Mouse (Mus musculus) forebrain, embryonic 14.5 days (tissue): ENCODE measurements at regions not wholly inside any gene's neighbourhood (a gene's known extent, or its start where the extent isn't known, plus 50 kb on each side); places are given as distances from the start of the nearest gene placed in this dataset.

Experiments
- ATAC-seq: fragments of 200-750 bp; cut with Nextera tagmentation; 2 replicates; pipeline ENCODE4 v1.8.0; 2017; ENCODE audit warnings: mild to moderate bottlenecking, moderate library complexity
- DNase-seq: peaks from one replicate; pipeline ENCODE4 v3.0.0-alpha.2; 2015; ENCODE audit warnings: low spot score
- H3K27ac ChIP-seq: fragments of 300-500 bp; sonication (generic); 2 replicates; pipeline ENCODE4 v1.5.1; 2014; ENCODE audit warnings: low read depth, mild to moderate bottlenecking, control low read depth, low read length, moderate library complexity
- H3K27me3 ChIP-seq: fragments of 300-500 bp; sonication (generic); replicated peaks from 2 replicates; pipeline ENCODE4 v1.6.1; 2014; ENCODE audit warnings: low read length, control low read depth, mixed read lengths; ENCODE audit not compliant: control insufficient read depth, insufficient read depth
- H3K36me3 ChIP-seq: fragments of 300-500 bp; sonication (generic); 2 replicates; pipeline ENCODE4 v1.6.1; 2014; ENCODE audit warnings: low read length, control low read depth; ENCODE audit not compliant: control insufficient read depth, insufficient read depth
- H3K4me1 ChIP-seq: fragments of 300-500 bp; sonication (generic); 2 replicates; pipeline ENCODE4 v1.6.1; 2014; ENCODE audit warnings: antibody characterized with exemption, low read length, control low read depth; ENCODE audit not compliant: control insufficient read depth, insufficient read depth
- H3K4me2 ChIP-seq: fragments of 300-500 bp; sonication (generic); 2 replicates; pipeline ENCODE4 v1.6.1; 2014; ENCODE audit warnings: mild to moderate bottlenecking, control low read depth, low read length
- H3K4me3 ChIP-seq: fragments of 300-500 bp; sonication (generic); 2 replicates; pipeline ENCODE4 v1.5.1; 2014; ENCODE audit warnings: low read depth, low read length, control low read depth
- H3K9ac ChIP-seq: fragments of 300-500 bp; sonication (generic); 2 replicates; pipeline ENCODE4 v1.6.1; 2014; ENCODE audit warnings: mild to moderate bottlenecking, low read length, control low read depth, moderate library complexity
- H3K9me3 ChIP-seq: fragments of 300-500 bp; sonication (generic); replicated peaks from 2 replicates; pipeline ENCODE4 v1.6.1; 2016; ENCODE audit warnings: low read length, control low read depth, mixed read lengths; ENCODE audit not compliant: control insufficient read depth
- WGBS: fragments of 180-500 bp; shearing (Covaris S2); extraction: QIAGEN DNeasy Blood & Tissue Kit; methylation state at CpG from one replicate; pipeline ENCODE4 v1.1.7; 2014; 5-methylcytosine and 5-hydroxymethylcytosine counted together

DNA sequence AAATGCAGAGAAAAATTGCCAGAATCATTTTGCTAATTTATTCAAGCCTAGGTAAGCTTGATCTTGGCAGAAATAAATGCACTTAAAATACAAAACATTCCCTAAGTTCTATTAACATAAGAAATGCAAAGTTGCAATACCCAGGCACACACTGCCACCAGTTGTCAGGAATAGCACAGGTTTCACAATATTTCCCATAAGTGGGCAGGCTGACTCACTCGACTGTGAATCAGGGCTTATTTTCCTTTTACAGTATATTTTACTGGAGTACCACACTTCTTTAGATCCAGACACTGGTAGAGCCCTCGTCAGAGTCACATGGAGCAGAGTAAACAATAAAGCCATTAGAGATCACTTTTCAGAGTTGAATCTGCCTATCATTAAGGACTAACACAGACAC, 131.8 kb upstream of the Fmr1 start:
- 61% methylated on average over 2 of the region's 2 CpGs for WGBS
- DNase-seq, result no peak

DNA sequence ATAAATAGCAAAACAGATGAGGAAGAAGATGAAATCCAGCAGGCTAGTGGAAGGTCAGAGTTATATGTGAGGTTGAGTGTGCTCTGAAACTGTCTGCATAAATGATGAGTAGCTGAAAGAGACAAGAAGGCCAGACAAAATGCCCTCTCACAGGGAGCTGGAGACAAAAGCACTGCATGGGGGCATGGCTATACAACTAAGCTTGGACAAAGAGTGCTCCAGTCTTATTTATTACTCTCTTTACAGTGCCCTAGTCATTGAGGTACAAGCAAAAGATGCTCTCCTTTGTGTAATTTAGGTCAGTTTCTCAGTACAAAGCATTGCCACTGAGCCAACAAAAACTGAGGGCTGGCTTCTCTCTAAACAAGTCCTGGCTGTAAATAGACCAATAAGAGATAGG, 124.3 kb upstream of the Fmr1 start:
- no peak overlapping the region for H3K4me3 ChIP-seq
- no peaks in the 10 kb centered on the region for H3K4me1 ChIP-seq
- no peak overlapping the region for H3K4me2 ChIP-seq
- H3K27ac ChIP-seq, result no peak overlapping the region
- DNase-seq (no peak), ATAC-seq (no peak)
- no peaks in the 10 kb centered on the region for H3K9me3 ChIP-seq
- no peaks in the 10 kb centered on the region for H3K36me3 ChIP-seq
- no peaks in the 10 kb centered on the region for H3K27me3 ChIP-seq
- H3K9ac ChIP-seq, result no peak overlapping the region

More for the DNA sequence above, 131.8 kb upstream of the Fmr1 start:
- Histone ChIP-seq H3K27me3 (no peaks in the 10 kb centered on the region), H3K9me3 (no peaks in the 10 kb centered on the region), H3K27ac (no peak overlapping the region), H3K9ac (no peak overlapping the region), H3K4me3 (no peak overlapping the region), H3K4me1 (no peaks in the 10 kb centered on the region), H3K36me3 (no peaks in the 10 kb centered on the region), H3K4me2 (no peak overlapping the region)
- no peak for ATAC-seq

DNA sequence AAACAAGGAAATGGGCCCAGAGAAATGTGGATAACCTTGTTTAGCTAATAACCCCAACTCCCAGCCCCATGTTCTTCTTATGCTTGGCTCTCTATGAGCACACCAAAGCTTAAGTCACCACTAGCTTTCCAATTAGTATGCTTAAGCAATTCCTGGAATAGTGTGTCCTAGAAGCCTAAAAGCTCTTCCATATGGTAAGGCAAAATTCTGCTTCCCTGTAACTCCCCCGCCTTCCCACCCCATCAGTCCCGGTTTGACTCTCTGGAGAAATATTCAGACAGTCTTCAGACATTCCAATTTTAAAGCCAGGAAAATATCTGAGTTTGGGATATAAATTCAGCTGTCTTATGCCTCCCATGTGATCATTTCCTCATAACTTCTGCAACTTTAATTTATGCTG, 120.6 kb upstream of the Fmr1 start:
- ATAC-seq (no peak), DNase-seq (no peak)
- Histone ChIP-seq H3K27ac (no peak overlapping the region), H3K9ac (no peak overlapping the region), H3K27me3 (no peaks in the 10 kb centered on the region), H3K36me3 (no peaks in the 10 kb centered on the region), H3K4me2 (no peak overlapping the region), H3K9me3 (no peaks in the 10 kb centered on the region), H3K4me3 (no peak overlapping the region), H3K4me1 (no peaks in the 10 kb centered on the region)
- WGBS, result 91% methylated on average over 2 of the region's 2 CpGs

DNA sequence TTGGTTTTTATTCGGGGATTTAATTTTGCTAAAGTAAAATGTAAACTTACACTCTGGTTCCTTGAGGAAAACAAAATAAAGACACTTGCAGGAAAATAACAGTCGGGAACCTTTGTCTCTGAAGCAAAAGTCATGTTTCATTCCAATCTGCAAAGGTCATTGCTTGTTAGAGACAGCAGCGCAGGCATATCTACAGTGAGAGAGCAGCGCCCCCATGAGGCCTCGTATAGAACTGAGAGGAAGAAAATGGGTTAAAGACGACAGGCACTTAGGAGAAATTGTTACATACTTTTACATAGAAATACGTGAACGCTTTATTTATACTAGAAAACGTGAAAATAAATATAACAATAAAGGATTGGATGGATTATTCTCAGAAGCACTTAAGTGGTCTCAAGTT, 93.1 kb upstream of the Fmr1 start:
- 26% methylated on average over 9 of the region's 9 CpGs for WGBS
- no peak overlapping the region for H3K4me2 ChIP-seq
- peak; percentile 49 for DNase-seq
- no peak for ATAC-seq
- H3K27ac ChIP-seq, result no peak overlapping the region
- no peak overlapping the region for H3K4me3 ChIP-seq
- H3K9me3 ChIP-seq, result no peaks in the 10 kb centered on the region
- H3K9ac ChIP-seq, result no peak overlapping the region
- H3K4me1 ChIP-seq, result no peaks in the 10 kb centered on the region
- H3K36me3 ChIP-seq, result no peaks in the 10 kb centered on the region
- H3K27me3 ChIP-seq, result no peaks in the 10 kb centered on the region

DNA sequence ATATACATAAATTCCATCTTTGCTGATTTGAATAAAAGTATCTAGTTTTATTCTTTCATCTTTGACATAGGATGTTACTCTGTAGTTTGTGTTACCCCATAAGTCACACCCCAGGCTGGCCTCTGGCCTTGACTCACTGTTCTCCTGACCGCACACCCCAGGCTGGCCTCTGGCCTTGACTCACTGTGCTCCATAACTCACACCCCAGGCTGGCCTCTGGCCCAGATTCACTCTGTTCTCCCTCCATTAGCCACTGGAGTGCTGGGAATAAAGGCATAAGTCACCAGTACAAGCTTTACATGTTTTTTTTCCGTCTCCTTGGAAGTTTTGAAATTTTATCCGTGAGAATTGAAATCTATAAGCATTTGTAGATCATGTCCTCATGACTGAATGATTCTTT, 56.2 kb upstream of the Fmr1 start:
- Histone ChIP-seq H3K4me3 (no peak overlapping the region), H3K36me3 (no peaks in the 10 kb centered on the region), H3K9ac (no peak overlapping the region), H3K4me1 (no peaks in the 10 kb centered on the region), H3K9me3 (no peaks in the 10 kb centered on the region), H3K4me2 (no peak overlapping the region), H3K27ac (no peak overlapping the region), H3K27me3 (no peaks in the 10 kb centered on the region)
- WGBS, result 80% methylated on average over 3 of the region's 3 CpGs
- ATAC-seq (no peak), DNase-seq (no peak)
